Mouse (Mus musculus): ENCODE data around the gene Sephs2. TPM values are rescaled to one million over a fixed set of nuclear protein-coding genes. Genes with fewer than 3 reads are reported as not detected.
A peak's percentile ranks its signal among the peaks of the same experiment; 100 is the strongest.

The Sephs2 gene
- total RNA-seq (2021), result 10 to 100 TPM; 36.1 to 37.2 TPM

- DNase-seq, result peak; percentile 93 to 94
Measured at GRCm38 (mm10) chr7:127273925-127274789, at the start of gene Sephs2. TSS of gene Sephs2 (minus strand) at chr7:127274055.

DNA sequence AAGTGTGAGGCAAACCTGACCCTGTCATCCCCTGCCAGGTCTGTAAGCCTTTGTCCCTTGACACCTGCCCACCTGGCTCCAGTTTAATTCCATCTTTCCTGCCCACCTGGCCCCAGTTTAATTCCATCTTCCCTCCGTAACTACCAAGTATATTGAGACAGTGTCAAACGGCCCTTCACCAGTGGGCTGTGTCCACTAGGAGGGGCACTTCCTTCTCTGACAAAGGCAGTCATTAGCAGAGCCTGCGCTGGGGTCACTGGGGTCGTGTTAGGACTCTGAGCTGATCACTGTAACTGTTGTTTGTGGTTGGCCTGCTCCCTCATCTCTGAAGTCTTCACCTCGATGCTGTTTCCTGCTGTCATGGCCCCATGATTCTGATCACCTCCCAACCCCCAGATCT lies 48.2 kb upstream of the Sephs2 start:
- no peak for DNase-seq

DNA sequence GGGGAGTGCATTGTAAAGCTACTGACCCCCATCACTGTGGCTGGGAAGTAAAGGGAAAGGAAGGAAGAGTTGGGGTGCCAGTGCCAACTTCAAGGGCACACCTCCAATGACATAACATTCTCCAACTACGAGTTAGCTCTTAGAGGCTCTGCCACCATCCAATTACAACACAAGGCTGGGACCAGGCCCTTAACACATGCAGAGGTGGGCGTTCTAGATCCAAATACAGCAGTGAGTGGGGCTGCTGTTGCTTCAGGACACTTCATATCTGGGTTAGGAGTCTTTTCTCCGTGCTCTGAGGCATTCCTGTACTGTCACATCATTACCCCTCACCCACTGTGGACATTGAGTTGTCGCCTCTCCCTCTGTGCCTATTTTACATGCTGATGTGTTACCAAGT lies 47.3 kb upstream of the Sephs2 start:
- DNase-seq, result no peak

DNA sequence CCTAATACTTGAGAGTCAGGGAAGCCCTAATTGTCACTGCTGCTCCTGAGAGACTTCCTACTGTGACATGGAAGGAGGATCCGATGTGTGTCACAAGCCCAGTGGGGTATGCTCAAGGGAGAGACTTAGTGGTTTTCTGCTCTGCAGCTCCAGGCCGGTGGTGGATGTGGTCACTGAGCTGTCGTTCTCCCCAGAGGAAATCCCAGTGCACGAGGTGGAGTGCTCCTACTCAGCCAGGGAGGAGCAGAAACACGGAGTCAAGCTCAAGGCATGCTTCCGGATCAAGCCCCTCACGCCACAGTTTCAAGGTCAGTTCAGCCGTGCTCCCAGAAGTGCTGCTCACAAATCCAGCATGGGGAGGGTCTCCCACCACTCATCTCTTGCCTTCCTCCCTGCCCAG lies 40.1 kb upstream of the Sephs2 start:
- no peak for DNase-seq

DNA sequence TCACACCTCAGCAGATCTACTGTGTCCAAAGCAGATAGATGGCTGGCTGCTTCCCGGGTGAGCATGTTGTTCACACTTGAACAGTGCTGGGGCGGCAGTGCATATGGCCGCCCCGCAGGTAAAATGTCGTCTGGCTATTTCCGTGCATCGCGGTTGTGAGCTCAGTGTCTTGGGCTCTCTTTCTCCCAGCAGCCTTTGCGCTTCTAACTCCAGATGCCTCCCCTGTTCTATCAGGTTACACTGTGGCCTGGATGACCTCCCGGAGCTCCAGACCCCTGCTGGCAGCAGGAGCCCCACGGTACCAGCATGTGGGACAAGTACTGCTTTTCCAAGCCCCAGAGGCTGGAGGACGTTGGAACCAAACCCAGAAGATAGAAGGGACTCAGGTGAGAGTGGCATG lies 36.1 kb upstream of the Sephs2 start:
- DNase-seq, result no peak

- DNase-seq, result peak in 1 of 2 experiments; percentile 36
Measured at GRCm38 (mm10) chr7:127308887-127309286, 35.0 kb upstream of the Sephs2 start.

DNA sequence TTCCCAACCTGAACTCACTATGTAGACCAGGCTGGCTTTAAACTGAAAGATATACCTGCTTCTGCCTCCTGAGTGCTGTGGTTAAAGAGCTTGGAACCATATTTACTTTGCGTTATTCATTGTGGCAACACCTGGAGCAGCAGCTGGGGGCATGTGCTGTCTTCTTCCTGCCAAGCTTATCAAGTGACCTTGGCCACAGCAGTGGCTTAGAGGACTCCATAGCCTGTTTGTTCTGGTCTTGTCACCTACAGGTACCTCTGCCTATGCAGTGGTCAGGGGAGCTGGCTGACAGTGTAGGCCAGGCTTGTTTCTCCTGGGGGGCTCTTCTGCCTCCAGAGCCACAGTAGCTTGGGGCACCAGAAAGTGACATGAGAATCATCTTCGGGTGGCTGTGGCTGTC lies 34.6 kb upstream of the Sephs2 start:
- DNase-seq, result no peak

- DNase-seq, result no peak
Measured at GRCm38 (mm10) chr7:127297586-127298193, 23.8 kb upstream of the Sephs2 start.

DNA sequence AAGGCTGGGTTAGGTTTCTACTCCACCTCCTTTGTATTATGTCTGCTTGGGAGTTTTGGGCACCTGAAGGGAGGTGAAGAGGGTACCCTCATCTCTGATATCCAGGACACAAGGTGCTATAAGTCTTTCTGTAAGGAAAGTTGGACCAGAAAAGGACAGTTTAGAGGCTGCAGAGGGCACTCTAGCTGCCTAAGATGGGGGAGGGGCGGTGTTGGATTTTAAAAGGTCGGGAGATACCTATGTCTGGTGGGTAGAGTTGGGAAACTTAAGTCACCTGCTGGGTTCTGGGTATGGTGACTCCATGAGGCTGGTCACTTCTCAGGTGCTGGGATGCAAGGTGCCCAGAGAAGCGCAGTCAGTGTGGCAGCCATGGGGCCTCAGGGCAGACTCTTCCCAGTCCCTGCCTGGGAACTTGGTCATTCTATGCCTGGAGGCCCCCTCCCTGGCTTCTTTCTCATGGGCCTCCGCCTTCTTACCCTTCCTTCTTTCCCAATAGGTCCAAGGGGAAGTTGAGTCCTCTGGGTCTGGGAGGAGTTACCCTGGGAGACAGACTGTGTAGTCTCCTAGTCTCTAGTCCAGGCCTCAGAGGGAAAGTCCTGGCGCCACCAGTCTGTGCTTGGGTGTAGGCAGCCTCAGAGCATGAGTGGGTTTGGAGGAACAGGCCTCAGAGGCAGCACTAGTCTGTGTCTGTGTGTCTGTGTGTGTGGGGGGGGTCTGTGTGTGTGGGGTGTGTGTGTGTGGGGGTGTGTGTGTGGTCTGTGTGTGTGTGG lies 23.1 kb upstream of the Sephs2 start:
- DNase-seq, result no peak

DNA sequence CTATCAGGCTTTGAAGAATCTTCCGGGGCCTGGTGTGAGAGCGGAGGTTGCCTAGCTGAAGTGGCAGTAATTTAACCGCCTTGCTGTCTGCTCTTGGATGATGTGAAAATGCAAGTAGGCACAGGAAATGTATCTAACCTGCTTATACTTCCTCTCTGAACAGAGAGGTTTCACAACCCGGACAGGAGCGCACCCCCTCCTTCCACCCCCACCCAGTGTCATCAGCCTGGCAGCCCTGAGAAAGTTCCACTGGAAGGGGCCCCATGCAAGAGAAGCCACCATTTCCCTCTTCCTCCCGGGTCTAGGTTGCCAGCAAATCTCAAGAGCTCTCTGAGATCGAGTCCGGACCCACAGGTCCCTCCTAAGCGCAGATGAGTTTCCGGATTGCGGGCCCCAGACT lies 22.2 kb upstream of the Sephs2 start, which contains the start of gene Itgal:
TSS of gene Itgal (plus strand) at position 163 of the 400 bp plus-strand sequence.
- DNase-seq, result no peak

DNA sequence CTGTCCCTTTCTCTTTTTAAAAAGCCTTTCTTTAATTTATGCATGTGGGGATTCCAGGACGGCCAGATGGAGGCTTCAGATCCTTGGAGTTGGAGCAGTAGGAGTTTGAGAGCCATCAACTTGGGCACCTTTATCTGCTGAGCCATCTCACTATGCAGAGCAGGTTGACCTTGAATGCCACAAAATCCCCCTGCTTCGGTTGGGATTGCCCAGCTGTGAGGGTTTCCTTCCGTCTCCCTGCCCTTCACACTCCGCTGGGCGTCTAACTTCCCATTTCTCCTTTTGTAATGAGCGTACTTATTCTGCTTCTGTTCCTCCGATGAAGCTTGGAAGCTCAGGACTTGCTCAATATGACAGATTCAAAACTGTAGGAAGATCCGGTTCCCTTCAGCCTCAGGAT lies 16.3 kb upstream of the Sephs2 start:
- DNase-seq, result no peak

DNA sequence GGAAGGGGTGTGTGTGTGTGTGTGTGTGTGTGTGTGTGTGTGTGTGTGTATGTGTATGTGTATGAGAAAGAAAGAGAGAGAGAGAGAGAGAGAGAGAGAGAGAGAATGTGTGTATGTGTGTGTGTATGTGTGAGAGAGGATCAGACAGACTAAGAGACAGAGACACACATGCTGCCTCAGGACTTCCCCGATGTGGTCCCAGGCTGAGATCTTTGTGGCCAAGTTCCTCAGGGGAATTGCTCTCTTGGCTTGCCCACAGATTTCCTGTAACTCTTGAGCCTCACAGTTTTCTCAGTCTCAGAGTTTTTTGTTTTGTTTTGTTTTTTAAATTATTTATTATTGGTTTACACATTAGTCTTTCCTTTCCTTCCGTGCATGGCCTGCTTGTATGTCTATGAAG lies 15.5 kb upstream of the Sephs2 start:
- no peak for DNase-seq

- DNase-seq, result no peak
Measured at GRCm38 (mm10) chr7:127287940-127288339, 14.1 kb upstream of the Sephs2 start.

DNA sequence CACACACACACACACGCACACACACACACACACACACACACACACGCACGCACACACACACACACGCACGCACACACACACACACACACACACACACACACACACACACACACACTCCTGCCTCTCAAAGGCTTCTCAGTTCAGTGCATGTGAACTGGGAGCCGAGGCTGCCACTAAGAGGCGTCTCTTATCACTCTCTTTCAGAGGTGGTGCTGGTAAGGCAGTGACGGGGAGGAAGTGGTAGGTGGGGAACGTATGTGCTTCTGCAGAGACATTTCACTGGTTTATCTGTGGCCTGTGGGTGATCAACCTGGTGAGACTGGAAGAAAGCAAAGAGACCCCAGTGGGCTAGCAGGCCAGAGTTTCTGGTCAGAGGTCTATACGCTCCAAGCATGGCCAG lies 11.3 kb upstream of the Sephs2 start:
- DNase-seq, result no peak

GRCm38 (mm10) chr7:127282190-127282589 lies 8.3 kb upstream of the Sephs2 start:
- no peak for DNase-seq

GRCm38 (mm10) chr7:127281114-127281513 lies 7.3 kb upstream of the Sephs2 start:
- no peak for DNase-seq

DNA sequence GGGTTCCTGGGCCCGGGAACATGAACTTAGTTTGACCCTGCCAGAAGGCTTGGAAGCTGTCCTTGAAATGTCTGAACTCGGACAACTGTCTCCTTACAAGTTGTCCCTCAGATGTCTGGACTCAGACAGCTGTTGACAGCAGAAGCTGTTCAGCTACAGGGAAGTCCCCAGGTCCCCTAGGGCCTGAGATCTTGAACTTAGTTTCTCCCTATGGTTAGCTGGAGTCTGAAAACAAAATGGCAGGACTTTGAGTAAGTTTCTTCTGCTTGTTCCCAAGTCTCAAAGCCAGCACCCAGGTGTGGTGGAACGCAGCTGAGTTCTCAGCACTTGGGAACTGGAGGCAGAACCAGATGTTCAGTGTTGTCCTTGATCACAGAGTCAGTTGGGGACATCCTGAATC lies 6.2 kb upstream of the Sephs2 start:
- no peak for DNase-seq

DNA sequence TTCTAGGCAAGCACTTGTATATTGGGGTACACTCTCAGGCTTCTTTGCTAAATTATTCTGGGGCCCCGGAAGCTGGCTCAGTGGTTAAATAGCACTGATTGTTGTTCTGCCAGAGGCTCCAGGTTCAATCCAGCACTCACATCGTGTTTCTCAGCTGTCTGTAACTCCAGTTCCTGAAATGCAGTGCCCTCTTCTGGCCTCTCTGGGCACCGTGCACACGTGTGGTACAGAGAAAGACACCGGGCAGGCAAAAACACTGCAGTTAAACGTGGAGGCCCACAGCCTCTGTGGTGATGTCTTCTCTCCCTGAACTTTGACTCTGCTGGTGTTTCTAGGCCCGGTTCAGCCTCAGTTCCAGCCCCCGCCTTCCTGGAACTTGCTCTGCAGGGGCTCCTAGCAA lies 4.5 kb upstream of the Sephs2 start:
- no peak for DNase-seq

GRCm38 (mm10) chr7:127276519-127276961 lies 2.7 kb upstream of the Sephs2 start:
- DNase-seq, result no peak

DNA sequence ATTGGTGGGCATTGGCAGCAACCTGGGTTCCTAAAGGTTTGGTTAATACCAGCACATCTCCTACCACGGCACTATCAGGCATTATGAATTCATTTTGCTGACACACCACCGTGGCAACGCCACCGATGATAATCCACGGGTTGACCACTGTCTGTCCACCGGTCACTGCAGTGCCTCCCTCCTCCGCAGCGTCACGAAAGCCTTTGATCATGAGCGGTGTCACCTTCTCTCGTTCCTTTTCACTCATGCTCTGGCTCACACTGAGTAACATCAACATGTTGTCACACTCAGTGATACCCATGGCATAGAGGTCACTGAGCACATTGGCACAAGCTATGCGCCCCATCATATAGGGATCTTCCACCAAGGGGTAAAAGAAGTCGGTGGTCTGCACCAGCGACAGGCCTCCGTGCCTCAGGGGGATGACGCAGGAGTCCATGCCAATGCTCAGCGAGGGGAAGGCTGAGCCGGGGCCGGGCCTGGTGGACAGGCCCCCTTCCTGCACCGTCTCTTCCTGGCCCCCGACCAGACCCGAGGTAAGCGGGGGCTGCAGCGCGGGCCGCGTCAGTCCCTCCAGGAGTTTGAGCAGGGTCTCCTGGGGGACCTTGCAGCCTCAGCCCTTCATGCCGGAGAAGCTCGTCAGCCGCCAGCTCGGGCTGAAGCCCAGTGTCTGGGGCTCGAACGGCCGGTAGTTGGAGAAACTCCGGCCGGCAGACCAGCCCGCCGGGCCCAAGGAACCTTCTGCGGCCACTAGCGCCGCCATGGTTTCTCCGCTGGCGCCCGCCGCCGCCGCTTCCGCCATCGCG lies 534 bp downstream of the Sephs2 start:
- DNase-seq, result peak in 1 of 2 experiments; percentile 26

DNA sequence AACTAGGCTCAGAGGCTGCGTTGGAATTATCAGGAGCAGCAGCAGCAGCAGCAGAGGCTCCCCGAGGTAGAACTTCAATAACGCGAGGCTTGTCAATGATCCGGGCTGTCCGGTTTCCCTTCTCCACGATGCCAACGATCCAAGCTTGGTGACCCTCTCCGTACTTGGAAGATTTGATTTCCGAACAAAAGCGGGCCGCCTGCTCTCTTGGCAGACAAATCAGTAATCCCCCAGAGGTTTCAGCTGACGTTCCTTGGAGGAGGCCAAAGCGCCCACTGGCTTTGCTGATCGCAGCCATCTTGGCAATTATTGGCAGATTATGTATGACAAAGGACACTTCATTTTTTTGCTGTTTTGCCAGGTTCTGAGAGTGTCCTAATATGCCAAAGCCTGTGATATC lies 1.3 kb downstream of the Sephs2 start:
- DNase-seq, result no peak

DNA sequence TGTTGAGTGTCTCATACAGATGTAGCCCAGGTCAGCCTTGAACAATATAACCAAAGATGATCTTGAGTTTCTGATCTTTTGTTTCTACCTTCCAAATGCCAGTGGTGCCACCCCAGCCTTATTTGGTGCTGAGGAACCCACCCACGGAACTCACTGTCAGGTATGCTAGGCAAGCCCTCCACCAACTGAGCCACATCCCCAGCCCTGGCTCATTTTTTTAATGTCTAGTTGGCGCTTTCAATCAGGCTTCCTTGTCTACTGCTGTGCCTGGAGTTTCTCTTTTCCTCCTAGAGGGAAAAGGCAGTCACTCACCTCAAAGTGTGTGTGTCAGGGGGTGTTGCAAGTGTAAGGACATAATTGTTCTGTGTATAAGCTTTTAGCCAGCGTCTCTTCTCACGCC lies 2.8 kb downstream of the Sephs2 start:
- no peak for DNase-seq
